Mouse (Mus musculus) liver, embryonic 14.5 days (tissue): ENCODE measurements at regions not wholly inside any gene's neighbourhood (a gene's known extent, or its start where the extent isn't known, plus 50 kb on each side); places are given as distances from the start of the nearest gene placed in this dataset.

ENCODE experiments used
- CTCF ChIP-seq: IDR thresholded peaks from 2 replicates; pipeline ENCODE4 v1.5.1; 2016; ENCODE audit warnings: antibody characterized with exemption, low read depth, control low read depth
- EP300 ChIP-seq: IDR thresholded peaks from 2 replicates; pipeline ENCODE4 v1.6.1; 2016; ENCODE audit warnings: antibody characterized with exemption, low read depth

DNA sequence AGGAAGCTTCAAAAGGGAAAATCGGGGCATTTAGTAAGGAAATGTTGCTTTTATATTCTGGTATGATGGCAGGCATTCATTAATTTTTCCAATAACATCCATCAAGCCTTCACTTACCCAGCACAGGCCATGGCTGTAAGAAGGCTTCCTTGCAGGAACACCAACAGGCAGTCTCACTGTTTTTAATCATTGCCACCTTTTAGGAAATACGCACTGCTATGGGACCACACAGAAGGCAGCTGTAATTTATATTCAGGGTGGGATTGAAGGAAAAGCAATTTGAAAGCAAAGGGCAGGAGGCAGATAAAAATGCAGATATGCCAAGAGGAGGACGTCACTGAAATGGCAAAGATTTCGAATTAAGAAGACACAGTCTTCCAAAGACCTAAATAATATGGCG lies 937.8 kb downstream of the Adgrl2 start:
- TF ChIP-seq EP300 (no peak), CTCF (no peak)
